Mouse (Mus musculus) cerebellum, postnatal 10 days (tissue): ENCODE data around the gene Smad3.

ENCODE experiments used
- DNase-seq, 2 experiments: peaks; one replicate each; pipeline ENCODE4 v3.0.0; 2021; ENCODE audit warnings: mixed read lengths in 2 of 2

Gene Smad3

DNA sequence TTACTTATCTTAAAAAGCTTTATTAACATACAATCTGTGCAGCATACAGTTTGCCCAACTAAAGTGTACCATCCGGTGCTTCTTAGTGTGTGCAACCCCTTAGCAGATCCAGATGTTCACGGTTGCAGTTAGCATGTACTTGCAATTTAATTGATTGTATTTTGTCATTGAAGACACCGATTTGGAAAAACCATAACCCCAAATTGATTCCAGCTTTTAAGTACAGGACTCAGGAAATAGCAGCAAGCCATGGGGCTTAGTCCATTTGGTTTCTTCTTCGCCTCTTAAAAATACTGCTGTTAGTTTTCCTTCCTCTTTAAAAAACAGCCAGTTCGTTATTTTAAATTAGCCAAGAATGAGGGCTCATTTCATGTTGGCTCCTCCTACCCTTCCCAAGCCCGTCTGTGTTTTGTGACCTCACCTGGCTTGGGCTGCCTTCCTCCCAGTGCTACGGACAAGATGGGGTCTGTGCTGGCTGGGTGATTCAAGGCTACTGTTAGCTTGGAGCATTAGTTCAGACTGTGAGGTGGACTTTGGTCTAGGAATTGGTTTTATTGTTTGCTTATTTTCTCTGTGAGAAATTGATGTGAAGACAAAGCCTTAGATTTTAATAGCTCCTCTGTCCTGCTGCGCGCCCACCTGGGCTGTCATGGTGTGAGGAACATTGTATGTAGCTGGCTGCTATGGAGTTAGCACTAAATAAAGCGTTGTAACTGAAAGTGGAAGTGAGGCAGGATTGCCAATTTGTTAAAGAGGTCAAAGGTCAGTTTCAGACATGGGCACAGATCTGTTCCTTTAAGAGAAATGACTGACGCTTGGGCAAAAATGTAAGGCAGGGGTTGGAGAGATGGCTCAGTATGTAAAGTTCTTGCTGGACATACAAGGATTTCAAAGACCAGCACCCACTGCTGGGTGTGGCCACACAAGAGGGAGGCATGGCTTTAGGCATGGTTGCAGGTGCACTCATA lies 143.5 kb downstream of the Smad3 start:
- no peak for DNase-seq

DNA sequence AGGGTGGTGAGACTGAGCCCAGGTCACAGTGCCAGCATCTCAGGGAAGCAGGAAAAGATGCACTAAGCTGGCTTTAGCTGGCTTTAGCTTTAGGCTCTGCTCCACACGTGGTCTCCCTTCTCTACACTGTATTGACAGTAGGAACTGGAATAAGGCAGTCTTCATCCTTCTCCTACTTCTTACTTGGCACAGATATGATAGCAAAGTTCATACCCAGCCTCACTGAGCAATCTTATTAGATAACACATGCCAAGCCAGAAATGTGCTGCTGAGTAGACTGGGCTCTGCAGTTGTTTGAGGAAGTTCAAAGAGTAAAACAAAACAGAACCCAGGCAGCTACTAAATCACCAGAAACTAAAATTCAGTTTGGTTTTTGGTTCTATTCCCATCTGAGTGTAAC lies 144.2 kb downstream of the Smad3 start:
- no peak for DNase-seq

DNA sequence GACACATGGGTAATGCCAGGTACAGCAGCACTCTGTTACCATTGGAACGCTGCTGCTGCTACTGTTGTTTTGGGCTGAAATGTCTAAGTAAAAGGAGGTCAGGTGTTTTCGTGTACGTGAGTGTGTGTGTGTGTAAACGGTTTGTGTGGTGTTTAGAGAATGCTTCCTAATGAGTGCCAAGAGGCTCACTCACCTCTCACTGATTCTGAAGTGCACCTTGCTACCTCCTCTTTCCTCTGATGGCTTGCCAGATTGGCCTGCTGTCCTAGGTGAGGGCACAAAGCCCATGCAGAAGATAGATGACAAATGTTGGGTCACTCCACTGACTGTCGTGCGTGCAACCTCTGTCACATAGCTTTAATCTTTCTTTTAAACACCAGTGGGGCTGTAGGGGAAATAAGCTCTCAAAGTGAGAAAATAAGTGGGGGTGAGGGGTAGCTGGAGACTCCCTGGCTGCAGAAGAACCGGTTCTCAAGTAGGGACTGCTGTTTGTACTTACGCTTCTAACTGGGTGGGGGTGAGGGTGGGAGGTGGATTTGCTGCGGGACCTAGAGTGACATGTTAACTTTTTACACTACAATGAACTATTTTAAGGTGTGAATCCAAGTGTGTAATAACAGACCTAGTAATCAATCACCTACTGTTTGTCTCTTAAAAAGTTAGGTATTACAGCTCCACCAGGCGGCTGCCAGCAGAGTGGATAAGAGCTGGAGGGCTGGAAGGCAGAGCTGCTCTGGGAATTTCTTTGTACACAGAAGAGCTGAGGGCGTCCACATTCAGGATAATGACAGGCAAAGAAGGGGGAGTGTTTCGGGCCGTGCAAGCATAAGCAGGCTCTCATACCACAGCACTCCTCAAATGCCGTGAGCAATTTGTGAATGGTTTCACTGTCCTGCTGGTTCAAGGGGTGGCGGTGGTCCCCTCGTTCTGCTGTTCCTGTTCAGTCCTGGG lies 145.0 kb downstream of the Smad3 start:
- DNase-seq: peak; percentile 42 to 44

GRCm38 (mm10) chr9:63611967-63612366 lies 145.8 kb downstream of the Smad3 start:
- DNase-seq: no peak

DNA sequence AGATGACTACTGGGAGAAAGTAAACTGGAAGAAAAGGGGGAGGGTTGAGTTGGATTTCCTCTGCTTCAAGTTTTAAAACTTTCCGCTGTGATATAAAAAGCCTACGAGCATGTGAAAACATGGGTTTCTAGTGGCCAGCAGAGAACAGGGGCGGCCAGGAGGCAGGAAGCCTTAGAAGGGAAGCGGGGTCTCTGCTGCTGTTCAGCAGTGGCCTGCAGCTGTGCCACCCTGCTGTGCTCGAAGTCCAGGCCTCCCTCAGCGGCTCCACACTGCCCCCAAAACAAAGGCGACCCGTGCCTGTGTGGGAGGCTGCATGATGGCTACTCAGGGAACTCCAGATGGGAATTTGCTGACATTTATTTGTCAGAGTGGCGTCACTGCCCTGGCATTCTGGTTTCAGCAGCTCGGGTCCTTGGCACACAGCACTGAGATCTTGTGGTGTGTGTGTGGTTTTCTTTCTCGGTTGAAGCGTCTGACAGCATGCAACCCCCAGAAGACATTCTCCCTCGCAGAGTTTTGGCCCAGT lies 146.9 kb downstream of the Smad3 start:
- DNase-seq: peak; percentile 25 to 29

GRCm38 (mm10) chr9:63610231-63610630 lies 147.6 kb downstream of the Smad3 start:
- no peak for DNase-seq

DNA sequence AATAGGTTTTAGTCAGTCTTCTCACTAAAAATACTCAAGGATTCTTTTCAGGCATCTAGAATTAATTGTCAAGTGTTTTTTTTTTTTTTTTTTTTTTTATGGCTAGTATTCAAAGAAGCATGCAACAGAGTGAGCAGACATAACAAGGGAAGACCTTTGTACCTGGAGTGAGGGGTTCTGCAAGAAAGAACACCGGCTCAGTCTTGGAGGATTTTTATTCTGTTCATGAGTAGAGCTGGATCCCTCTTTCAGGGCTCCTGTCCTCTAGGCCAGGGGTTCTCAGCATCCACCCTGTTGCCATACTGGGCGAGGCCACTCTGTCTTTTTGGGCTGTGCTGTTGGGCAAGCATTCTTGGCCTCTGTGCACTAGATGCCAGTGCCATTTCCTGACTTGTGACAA lies 148.0 kb downstream of the Smad3 start:
- no peak for DNase-seq

DNA sequence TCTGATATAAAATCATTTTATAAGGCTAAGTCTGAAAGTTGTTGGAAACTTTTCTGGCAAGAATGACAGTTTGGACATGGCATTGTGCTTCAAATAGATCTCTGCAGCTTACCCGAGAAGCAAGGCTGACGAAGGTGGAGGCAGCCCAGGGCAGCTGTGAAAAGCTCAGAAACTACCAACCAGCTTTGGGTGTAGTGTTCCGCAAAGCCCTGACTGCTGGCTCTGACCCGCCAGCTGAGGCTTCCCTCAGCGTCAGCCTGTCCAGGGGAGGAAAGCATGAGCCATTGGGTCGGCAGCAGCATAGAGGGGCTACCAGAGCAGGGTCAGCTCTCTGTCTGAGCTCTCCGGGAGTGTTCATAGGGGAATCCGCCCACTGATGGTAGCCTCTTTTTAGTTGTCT lies 148.5 kb downstream of the Smad3 start:
- no peak for DNase-seq

- no peak for DNase-seq
Measured at GRCm38 (mm10) chr9:63608006-63608405, 149.8 kb downstream of the Smad3 start.

DNA sequence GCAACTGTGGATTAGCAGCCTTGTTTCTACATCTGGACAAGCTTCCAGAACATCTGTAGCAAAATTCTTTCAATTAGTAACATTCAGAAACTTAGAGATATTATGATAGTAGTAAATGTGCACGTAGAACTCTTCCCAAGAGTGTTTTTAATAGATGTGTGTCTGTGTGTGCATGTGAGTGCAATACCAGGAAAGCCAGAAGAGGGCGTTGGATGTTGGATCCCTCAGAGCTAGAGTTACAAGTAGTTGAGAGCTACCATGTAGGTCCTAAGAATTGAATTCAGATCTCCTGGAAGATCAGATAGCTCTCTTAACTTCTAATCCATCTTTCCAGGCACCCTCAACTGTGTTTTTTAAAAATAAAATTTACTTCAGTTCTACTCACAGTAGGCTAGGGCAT lies 151.2 kb downstream of the Smad3 start:
- DNase-seq: peak in 1 of 2 experiments; percentile 28

GRCm38 (mm10) chr9:63603849-63604248 lies 153.9 kb downstream of the Smad3 start:
- peak; percentile 35 to 44 for DNase-seq

- peak; percentile 98 to 99 for DNase-seq
Measured at GRCm38 (mm10) chr9:63602043-63602939, 155.5 kb downstream of the Smad3 start, which contains the start of the genes Iqch and Aagab. TSS of gene Iqch (minus strand) at chr9:63602493. TSS of gene Aagab (plus strand) at chr9:63602660.
